Mouse (Mus musculus) brain, embryonic 14.5 days (tissue): ENCODE data around the gene Fcrls.

Experiments used
- CTCF ChIP-seq: fragments of 200-500 bp; IDR thresholded peaks from 2 replicates; pipeline ENCODE4 v1.5.1; 2012; ENCODE audit warnings: inconsistent platforms, mild to moderate bottlenecking, moderate library complexity, borderline replicate concordance; ENCODE audit not compliant: insufficient read depth, insufficient read length; ENCODE audit errors: extremely low read depth
- POLR2A ChIP-seq: fragments of 200-500 bp; IDR thresholded peaks from 2 replicates; pipeline ENCODE4 v1.6.1; 2012; ENCODE audit warnings: mild to moderate bottlenecking, inconsistent platforms, borderline replicate concordance; ENCODE audit not compliant: poor library complexity, insufficient read depth, insufficient read length, severe bottlenecking; ENCODE audit errors: extremely low read depth

DNA sequence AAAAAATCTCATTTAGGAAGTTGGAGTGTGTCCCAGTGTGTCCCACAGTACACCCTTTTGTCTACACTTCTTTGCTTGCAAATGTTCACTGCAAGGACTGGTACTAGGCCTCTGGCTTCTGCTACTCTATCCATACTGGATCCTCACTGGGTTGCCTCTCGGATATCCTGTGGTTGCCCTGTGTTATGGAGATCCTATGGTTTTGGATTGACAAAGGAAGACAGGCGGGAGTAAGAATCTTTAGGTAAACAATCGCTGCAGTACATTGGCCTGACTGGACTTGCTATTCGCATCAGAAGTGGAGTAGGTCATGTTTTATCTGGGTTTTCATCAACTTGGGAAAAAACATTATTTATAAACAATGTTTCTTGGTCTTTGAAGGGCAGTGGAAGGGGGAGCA, 22.6 kb downstream of the Fcrls start:
- TF ChIP-seq POLR2A (no peak), CTCF (no peak)
